Mouse (Mus musculus) intestine, embryonic 16.5 days (tissue): Measurements from ENCODE around the gene Arglu1. TPM values are rescaled to one million over a fixed set of nuclear protein-coding genes. Genes with fewer than 3 reads are reported as not detected.

ENCODE experiments used
- ATAC-seq: fragments of 200-750 bp; cut with Nextera tagmentation; 2 replicates; pipeline ENCODE4 v1.8.0; 2017; ENCODE audit warnings: moderate TSS enrichment, moderate library complexity
- H3K27ac ChIP-seq: fragments of 300-500 bp; sonication (generic); 2 replicates; pipeline ENCODE4 v1.5.1; 2014; ENCODE audit warnings: mild to moderate bottlenecking, low read length
- H3K27me3 ChIP-seq: fragments of 300-500 bp; sonication (generic); replicated peaks from 2 replicates; pipeline ENCODE4 v1.6.1; 2014; ENCODE audit warnings: low read length, control low read depth, mixed read lengths; ENCODE audit not compliant: control insufficient read depth, insufficient read depth
- H3K36me3 ChIP-seq: fragments of 300-500 bp; sonication (generic); 2 replicates; pipeline ENCODE4 v1.6.1; 2014; ENCODE audit warnings: low read length, control low read depth; ENCODE audit not compliant: control insufficient read depth, insufficient read depth
- H3K4me1 ChIP-seq: fragments of 300-500 bp; sonication (generic); 2 replicates; pipeline ENCODE4 v1.6.1; 2014; ENCODE audit warnings: low read length, control low read depth, mixed read lengths; ENCODE audit not compliant: control insufficient read depth, insufficient read depth
- H3K4me2 ChIP-seq: fragments of 300-500 bp; sonication (generic); 2 replicates; pipeline ENCODE4 v1.6.1; 2014; ENCODE audit warnings: low read depth, low read length, control low read depth
- H3K4me3 ChIP-seq: fragments of 300-500 bp; sonication (generic); 2 replicates; pipeline ENCODE4 v1.5.1; 2014; ENCODE audit warnings: mild to moderate bottlenecking, low read length
- H3K9ac ChIP-seq: fragments of 300-500 bp; sonication (generic); 2 replicates; pipeline ENCODE4 v1.6.1; 2014; ENCODE audit warnings: low read depth, low read length
- H3K9me3 ChIP-seq: fragments of 300-500 bp; sonication (generic); 2 replicates; pipeline ENCODE4 v1.6.1; 2016; ENCODE audit warnings: low read length, control low read depth; ENCODE audit not compliant: control insufficient read depth
- WGBS: fragments of 180-500 bp; shearing (Covaris S2); extraction: QIAGEN DNeasy Blood & Tissue Kit; methylation state at CpG from one replicate; pipeline ENCODE4 v1.1.7; 2014; 5-methylcytosine and 5-hydroxymethylcytosine counted together
- polyA plus RNA-seq: library from polyadenylated mRNA; unstranded; fragments of >200 nt; fragmentation: Nextera tagmentation; extraction: Ambion mirVana; gene quantifications from 2 replicates; pipeline ENCODE4 v1.2.1, GENCODE M21; 2015

Gene Arglu1
- 66.3 and 68.9 TPM in 2 replicates for polyA plus RNA-seq

GRCm38 (mm10) chr8:8690146-8691092, at the start of gene Arglu1:
Gene Arglu1 (minus strand): TSS chr8:8690521.
- Histone ChIP-seq H3K27me3 (no peaks in the 10 kb centered on the region), H3K9me3 (no peaks in the 10 kb centered on the region), H3K4me2 (peak within 1 kb of the TSS; percentile 77), H3K27ac (peak within 1 kb of the TSS; percentile 94), H3K9ac (peak within 1 kb of the TSS; percentile 99), H3K4me1 (peaks cover 27% of the 10 kb centered on the region), H3K36me3 (no peaks in the 10 kb centered on the region), H3K4me3 (peak within 1 kb of the TSS; percentile 91)
- WGBS, result under 1% methylated on average over 71 of the region's 81 CpGs
- peak; percentile 94 for ATAC-seq

- no peaks in the 10 kb centered on the region for H3K9me3 ChIP-seq
- H3K4me2 ChIP-seq, result no peak overlapping the region
- WGBS, result 76% methylated on average over 3 of the region's 3 CpGs
- H3K27ac ChIP-seq, result no peak overlapping the region
- H3K9ac ChIP-seq, result no peak overlapping the region
- no peak overlapping the region for H3K4me3 ChIP-seq
- no peaks in the 10 kb centered on the region for H3K27me3 ChIP-seq
- H3K4me1 ChIP-seq, result no peaks in the 10 kb centered on the region
- no peak for ATAC-seq
- no peaks in the 10 kb centered on the region for H3K36me3 ChIP-seq
These were observed 47.0 kb upstream of the Arglu1 start for GRCm38 (mm10) chr8:8737271-8737670.

GRCm38 (mm10) chr8:8736826-8737225, 46.5 kb upstream of the Arglu1 start:
- Histone ChIP-seq H3K4me3 (no peak overlapping the region), H3K27me3 (no peaks in the 10 kb centered on the region), H3K9me3 (no peaks in the 10 kb centered on the region), H3K9ac (no peak overlapping the region), H3K27ac (no peak overlapping the region), H3K36me3 (no peaks in the 10 kb centered on the region), H3K4me1 (no peaks in the 10 kb centered on the region), H3K4me2 (no peak overlapping the region)
- 65% methylated on average over 8 of the region's 8 CpGs for WGBS
- no peak for ATAC-seq

GRCm38 (mm10) chr8:8733804-8734203, 43.5 kb upstream of the Arglu1 start:
- H3K27ac ChIP-seq, result no peak overlapping the region
- no peaks in the 10 kb centered on the region for H3K27me3 ChIP-seq
- no peaks in the 10 kb centered on the region for H3K9me3 ChIP-seq
- H3K4me3 ChIP-seq, result no peak overlapping the region
- no peaks in the 10 kb centered on the region for H3K4me1 ChIP-seq
- H3K36me3 ChIP-seq, result no peaks in the 10 kb centered on the region
- no peak overlapping the region for H3K9ac ChIP-seq
- H3K4me2 ChIP-seq, result no peak overlapping the region
- ATAC-seq, result no peak; the same call in 1 of the 2 replicates
- WGBS, result 32% methylated on average over 4 of the region's 4 CpGs

GRCm38 (mm10) chr8:8728643-8729042, 38.3 kb upstream of the Arglu1 start:
- 99% methylated on average over 2 of the region's 2 CpGs for WGBS
- no peak for ATAC-seq
- Histone ChIP-seq H3K4me3 (no peak overlapping the region), H3K4me2 (no peak overlapping the region), H3K9ac (no peak overlapping the region), H3K4me1 (no peaks in the 10 kb centered on the region), H3K27me3 (no peaks in the 10 kb centered on the region), H3K27ac (no peak overlapping the region), H3K9me3 (no peaks in the 10 kb centered on the region), H3K36me3 (no peaks in the 10 kb centered on the region)

DNA sequence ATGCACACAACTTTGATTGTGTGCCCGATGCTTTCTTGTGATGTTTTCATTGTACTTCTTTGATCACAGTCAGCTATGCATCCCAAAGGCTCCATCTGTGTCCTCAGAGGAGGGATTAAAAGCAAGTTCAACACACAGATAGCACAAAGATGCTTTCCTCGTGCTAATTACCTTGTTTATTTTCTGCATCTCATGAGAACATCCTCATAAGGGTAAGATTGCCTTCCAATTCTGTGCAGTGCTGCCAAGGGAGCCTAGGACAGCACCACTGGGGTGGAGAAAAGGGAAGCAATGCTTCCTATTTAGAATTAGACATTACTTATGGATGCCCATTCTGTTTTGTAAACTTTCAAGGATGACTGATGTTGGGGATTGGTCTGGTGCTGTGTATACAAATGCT, 36.2 kb upstream of the Arglu1 start:
- WGBS, result 66% methylated on average over 2 of the region's 2 CpGs
- no peak overlapping the region for H3K4me2 ChIP-seq
- H3K4me1 ChIP-seq, result no peaks in the 10 kb centered on the region
- no peaks in the 10 kb centered on the region for H3K9me3 ChIP-seq
- H3K27ac ChIP-seq, result no peak overlapping the region
- no peaks in the 10 kb centered on the region for H3K36me3 ChIP-seq
- ATAC-seq, result no peak
- H3K4me3 ChIP-seq, result no peak overlapping the region
- H3K27me3 ChIP-seq, result no peaks in the 10 kb centered on the region
- no peak overlapping the region for H3K9ac ChIP-seq

DNA sequence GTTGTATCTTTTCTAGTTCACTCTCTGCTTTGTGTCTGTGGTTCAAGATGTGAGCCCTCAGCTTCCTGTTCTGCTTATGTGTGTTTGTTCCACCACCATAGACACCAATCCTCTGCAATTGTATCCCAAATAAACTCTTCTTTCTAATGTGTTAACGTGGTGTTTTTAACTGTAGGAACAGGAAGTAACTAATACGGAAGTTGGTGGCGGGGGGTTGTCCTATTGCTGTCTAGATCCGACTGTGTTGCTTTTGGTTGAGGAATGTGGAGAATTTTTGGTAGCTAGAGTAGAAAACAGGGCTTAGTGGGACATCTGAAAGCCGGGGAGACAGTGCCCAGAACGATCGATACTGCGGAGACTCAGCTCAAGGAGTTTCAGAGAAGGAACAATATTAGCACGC, 14.5 kb upstream of the Arglu1 start:
- Histone ChIP-seq H3K4me1 (no peaks in the 10 kb centered on the region), H3K27me3 (no peaks in the 10 kb centered on the region), H3K27ac (no peak overlapping the region), H3K36me3 (no peaks in the 10 kb centered on the region), H3K4me3 (no peak overlapping the region), H3K9ac (no peak overlapping the region), H3K4me2 (no peak overlapping the region), H3K9me3 (no peaks in the 10 kb centered on the region)
- ATAC-seq, result no peak
- 67% methylated on average over 9 of the region's 9 CpGs for WGBS

- H3K4me1 ChIP-seq, result no peaks in the 10 kb centered on the region
- no peak overlapping the region for H3K9ac ChIP-seq
- H3K4me2 ChIP-seq, result no peak overlapping the region
- no peaks in the 10 kb centered on the region for H3K36me3 ChIP-seq
- 80% methylated on average over 2 of the region's 2 CpGs for WGBS
- no peak for ATAC-seq
- H3K27ac ChIP-seq, result no peak overlapping the region
- no peaks in the 10 kb centered on the region for H3K27me3 ChIP-seq
- H3K4me3 ChIP-seq, result no peak overlapping the region
- no peaks in the 10 kb centered on the region for H3K9me3 ChIP-seq
These were observed 13.3 kb upstream of the Arglu1 start for GRCm38 (mm10) chr8:8703668-8704067.

DNA sequence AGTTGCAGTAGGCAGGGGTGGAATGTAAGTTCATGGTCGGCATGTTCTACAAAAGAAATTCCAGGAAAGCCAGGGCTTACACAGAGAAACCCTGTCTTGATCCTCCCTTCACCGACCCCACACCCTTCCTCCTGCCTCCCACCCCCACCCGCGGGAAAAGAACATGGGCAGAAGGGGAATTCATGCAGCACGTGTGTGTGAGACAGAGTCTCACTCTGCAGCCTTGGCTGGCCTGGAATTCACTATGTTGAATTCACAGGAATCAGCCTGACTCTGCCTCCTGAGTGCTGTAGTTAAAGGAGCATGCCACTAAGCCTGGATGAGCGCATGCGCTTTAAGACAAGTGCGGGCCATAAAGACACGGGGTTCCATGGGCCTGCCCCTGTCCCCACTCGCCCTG, 10.5 kb upstream of the Arglu1 start:
- no peak overlapping the region for H3K4me3 ChIP-seq
- H3K4me2 ChIP-seq, result no peak overlapping the region
- no peaks in the 10 kb centered on the region for H3K27me3 ChIP-seq
- 89% methylated on average over 10 of the region's 10 CpGs for WGBS
- no peak for ATAC-seq
- no peaks in the 10 kb centered on the region for H3K4me1 ChIP-seq
- no peak overlapping the region for H3K9ac ChIP-seq
- H3K27ac ChIP-seq, result no peak overlapping the region
- H3K9me3 ChIP-seq, result no peaks in the 10 kb centered on the region
- no peaks in the 10 kb centered on the region for H3K36me3 ChIP-seq
